Mouse (Mus musculus) C2C12 (cell line): ENCODE measurements around the gene Pdcd1lg2.

ENCODE experiments used
- CEBPB ChIP-seq: IDR thresholded peaks from one replicate; pipeline ENCODE4 v1.6.1; 2011; ENCODE audit warnings: low read depth, mild to moderate bottlenecking, control low read depth, moderate library complexity
- CTCF ChIP-seq: IDR thresholded peaks from one replicate; pipeline ENCODE4 v1.5.1; 2011; ENCODE audit not compliant: control insufficient read depth, insufficient read depth, insufficient read length
- FOSL1 ChIP-seq: IDR thresholded peaks from one replicate; pipeline ENCODE4 v1.8.0; 2011; ENCODE audit warnings: mild to moderate bottlenecking, low read length; ENCODE audit not compliant: poor library complexity, insufficient read depth, severe bottlenecking
- MAX ChIP-seq: IDR thresholded peaks from one replicate; pipeline ENCODE4 v1.6.1; 2011; ENCODE audit warnings: mild to moderate bottlenecking, control low read depth
- MYOD1 ChIP-seq: IDR thresholded peaks from one replicate; pipeline ENCODE4 v1.6.1; 2011; ENCODE audit warnings: low read depth; ENCODE audit not compliant: control insufficient read depth, insufficient read length
- USF1 ChIP-seq: IDR thresholded peaks from one replicate; pipeline ENCODE4 v1.6.1; 2011; ENCODE audit warnings: low read depth, mild to moderate bottlenecking, control low read depth, moderate library complexity

DNA sequence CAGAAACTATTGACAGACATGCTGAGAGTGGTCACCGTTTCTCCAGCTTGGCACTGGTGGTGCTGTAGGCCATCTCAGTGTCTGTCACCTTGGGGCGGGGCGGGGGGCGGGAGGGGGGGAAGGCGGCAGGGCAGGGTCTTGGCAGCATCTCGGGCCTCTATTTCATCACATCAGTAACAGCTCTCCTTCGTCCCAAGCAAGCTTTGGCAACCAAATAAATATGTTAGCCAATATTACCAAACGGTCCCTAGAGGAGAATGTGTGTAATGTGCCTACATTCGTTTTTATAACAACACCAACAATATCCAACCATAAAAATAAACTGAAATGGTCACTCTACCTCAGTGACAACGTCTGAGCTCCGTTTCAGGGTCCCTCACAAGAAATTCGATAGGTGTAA, 40.6 kb upstream of the Pdcd1lg2 start:
- no peak for TF ChIP-seq CTCF
- no peak for TF ChIP-seq USF1
- no peak for TF ChIP-seq FOSL1
- TF ChIP-seq MYOD1, result no peak
- no peak for TF ChIP-seq MAX
- TF ChIP-seq CEBPB, result no peak
